Mouse (Mus musculus) frontal cortex, postnatal 25 days (tissue): Measurements from ENCODE around the gene Slc17a3.

ENCODE experiments used
- DNase-seq, 2 experiments: peaks; one replicate each; pipeline ENCODE4 v3.0.0; 2022; ENCODE audit warnings: low spot score in 2 of 2

Gene Slc17a3

GRCm38 (mm10) chr13:23839308-23839707 is at the start of gene Slc17a3:
Gene Slc17a3, plus strand, starts transcription at chr13:23839434.
- DNase-seq = no peak

- DNase-seq = peak in 1 of 2 experiments; percentile 7
Observed at GRCm38 (mm10) chr13:23792520-23792919, 46.7 kb upstream of the Slc17a3 start.

- DNase-seq = no peak
Observed at GRCm38 (mm10) chr13:23799405-23799804, 39.8 kb upstream of the Slc17a3 start.

- DNase-seq = no peak
Observed at GRCm38 (mm10) chr13:23804532-23804931, 34.7 kb upstream of the Slc17a3 start.

- DNase-seq = no peak
Observed at GRCm38 (mm10) chr13:23806422-23807052, 32.7 kb upstream of the Slc17a3 start, which contains the start of gene Slc17a2. Gene Slc17a2, plus strand, starts transcription at chr13:23806993.

DNA sequence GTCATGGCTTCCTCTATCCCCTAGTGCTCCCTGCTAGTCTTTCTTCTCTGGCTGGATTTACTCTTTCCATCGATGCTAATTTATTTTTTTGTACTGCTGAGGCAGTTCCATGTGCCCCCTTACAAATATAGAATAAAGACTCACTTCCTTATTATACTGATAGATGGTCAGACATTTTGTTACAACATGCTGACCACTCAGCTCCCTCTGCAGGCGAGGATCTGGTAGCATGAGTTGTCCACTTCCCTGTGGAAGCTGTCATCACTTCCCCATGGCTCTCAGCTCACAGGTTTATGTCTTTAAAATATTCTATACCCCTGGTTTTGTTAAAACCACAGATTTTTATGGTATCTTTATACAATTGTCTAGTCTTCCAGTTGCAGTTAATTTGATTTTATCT is 23.1 kb upstream of the Slc17a3 start:
- DNase-seq = no peak

DNA sequence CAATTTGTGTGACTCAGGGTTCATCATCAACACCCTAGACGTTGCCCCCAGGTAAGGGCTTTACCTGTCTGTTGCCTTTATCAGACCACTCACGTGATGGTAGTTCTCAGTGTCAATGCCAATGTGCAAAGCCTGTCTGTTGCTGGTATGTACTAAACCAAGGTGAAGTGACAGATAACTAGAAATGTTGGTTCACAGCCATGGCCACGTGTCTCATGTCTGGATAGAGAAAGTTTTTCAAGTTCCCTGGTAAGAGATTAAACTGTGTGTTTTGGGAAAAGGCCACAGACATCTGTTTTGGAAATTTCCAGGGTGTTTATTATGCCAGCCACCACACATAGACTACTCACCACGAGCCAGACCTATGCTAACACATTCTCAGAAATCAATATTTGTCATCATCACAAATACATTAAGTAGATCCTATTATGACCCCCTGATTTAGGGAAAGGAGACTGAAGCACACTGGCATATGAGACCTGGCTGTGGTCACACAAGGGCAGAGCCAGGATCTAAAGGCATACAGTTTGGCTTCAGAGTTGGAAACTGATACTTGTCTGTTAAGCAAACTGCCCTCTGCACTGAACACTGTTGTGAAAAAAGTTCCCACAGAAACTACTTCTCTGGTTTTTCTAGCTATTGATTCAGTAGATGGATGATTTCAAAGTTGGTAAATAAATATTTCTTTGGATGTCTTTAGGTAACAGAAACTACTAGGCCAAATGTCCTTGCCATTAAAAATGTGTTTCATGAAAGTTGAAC is 18.9 kb upstream of the Slc17a3 start:
- no peak for DNase-seq

DNA sequence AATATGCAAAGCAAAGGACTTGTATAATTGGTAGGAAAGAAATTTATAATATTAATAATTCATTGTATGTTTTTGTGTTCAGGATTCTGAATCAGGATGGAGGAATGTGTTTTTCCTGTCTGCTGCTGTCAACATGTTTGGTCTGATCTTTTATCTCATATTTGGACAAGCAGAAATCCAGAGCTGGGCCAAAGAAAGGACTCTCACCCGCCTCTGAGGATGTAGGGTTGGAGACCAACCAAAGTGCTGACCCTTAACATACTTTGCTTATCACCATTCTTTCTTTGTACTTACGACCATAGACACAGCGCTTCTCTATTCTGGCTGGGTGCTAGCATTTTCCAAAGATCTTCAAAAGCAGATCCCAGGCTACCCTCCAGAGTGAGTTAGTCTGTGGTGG is 17.0 kb upstream of the Slc17a3 start:
- no peak for DNase-seq

DNA sequence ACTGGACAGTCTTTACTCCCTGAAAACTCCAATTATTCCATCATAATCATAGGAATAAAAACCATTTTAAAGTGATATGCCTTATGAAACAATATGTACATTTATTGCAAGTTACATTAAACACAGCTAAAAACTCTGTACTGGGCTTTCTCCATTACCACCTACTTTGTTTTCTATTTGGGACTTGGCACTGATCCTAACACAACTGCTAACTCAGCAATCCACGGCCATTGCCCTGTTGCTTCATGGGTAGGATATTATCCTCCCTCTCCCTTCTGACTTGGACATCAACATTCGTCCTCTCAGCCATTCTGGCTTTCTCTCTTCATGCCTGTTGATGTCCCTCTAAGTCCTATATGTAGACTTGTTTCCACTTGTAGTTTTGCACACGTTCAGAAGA is 12.6 kb upstream of the Slc17a3 start:
- no peak for DNase-seq

- peak in 1 of 2 experiments; percentile 10 for DNase-seq
Observed at GRCm38 (mm10) chr13:23833053-23833452, 6.2 kb upstream of the Slc17a3 start.

GRCm38 (mm10) chr13:23834836-23835235 is 4.4 kb upstream of the Slc17a3 start:
- no peak for DNase-seq

DNA sequence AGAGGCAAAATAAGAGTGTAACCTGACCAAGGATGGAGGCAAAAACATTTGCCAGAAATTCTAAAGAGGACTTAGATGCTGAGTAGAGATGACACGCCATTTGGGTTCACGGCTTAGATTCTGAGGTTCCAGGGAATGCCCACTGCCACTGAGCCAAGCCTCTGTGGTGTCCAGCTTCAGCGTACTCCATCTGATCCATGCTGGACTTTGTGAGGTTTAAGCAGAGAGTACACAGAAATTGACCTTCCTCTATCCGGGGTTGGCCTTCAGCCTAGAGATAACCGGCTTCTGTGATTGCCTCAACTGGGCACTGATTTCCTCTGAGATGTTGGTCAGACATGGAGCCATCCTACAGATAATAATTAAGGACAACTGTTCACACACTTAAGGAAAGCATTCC is 2.6 kb upstream of the Slc17a3 start:
- no peak for DNase-seq

GRCm38 (mm10) chr13:23845851-23846250 is 6.6 kb downstream of the Slc17a3 start:
- DNase-seq = no peak

- no peak for DNase-seq
Observed at GRCm38 (mm10) chr13:23849299-23849698, 10.1 kb downstream of the Slc17a3 start.

GRCm38 (mm10) chr13:23856401-23856800 is 17.2 kb downstream of the Slc17a3 start:
- no peak for DNase-seq

DNA sequence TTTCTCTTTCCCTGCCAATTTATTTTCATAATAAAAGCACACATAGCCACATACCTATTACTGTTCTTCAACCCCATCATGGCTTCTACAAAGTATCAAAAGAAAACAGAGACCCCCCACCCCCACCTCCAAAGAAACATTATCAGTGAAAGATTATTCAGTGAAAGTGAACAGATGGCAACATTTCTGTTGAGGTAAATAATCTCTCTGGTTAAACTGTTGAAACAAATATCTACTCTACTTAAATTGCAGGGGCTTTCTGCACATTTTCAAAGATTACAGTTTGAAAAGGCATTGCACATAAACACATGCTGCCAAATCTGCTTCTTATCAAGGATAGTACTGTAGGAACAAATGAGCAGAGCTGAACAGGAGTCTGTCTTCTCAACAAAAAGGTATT is 22.6 kb downstream of the Slc17a3 start:
- DNase-seq = no peak

- DNase-seq = no peak
Observed at GRCm38 (mm10) chr13:23864711-23865110, 25.5 kb downstream of the Slc17a3 start.

GRCm38 (mm10) chr13:23866086-23866710 is 27.0 kb downstream of the Slc17a3 start:
- no peak for DNase-seq

DNA sequence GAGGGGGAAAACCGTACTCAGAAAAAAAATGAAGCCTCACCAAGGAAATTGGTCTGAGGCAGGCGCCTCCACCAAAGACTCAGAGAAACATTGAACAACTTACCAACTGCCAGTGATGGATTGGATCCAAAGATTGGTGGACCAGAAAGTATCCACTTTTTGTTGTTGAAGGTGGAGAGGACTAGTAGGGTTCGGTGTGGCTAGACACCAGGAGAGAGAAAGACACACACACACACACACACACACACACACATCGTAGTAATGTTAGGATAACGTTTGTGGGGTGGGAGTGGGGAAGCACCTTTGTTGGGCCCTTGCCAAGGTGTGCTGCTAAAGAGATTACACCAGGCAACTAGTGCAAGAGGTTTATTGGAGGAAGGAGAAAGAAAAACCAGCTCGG is 27.8 kb downstream of the Slc17a3 start:
- DNase-seq = no peak

GRCm38 (mm10) chr13:23867405-23867804 is 28.2 kb downstream of the Slc17a3 start, which contains the start of gene Slc17a1:
Gene Slc17a1, plus strand, starts transcription at chr13:23867750.
- no peak for DNase-seq

DNA sequence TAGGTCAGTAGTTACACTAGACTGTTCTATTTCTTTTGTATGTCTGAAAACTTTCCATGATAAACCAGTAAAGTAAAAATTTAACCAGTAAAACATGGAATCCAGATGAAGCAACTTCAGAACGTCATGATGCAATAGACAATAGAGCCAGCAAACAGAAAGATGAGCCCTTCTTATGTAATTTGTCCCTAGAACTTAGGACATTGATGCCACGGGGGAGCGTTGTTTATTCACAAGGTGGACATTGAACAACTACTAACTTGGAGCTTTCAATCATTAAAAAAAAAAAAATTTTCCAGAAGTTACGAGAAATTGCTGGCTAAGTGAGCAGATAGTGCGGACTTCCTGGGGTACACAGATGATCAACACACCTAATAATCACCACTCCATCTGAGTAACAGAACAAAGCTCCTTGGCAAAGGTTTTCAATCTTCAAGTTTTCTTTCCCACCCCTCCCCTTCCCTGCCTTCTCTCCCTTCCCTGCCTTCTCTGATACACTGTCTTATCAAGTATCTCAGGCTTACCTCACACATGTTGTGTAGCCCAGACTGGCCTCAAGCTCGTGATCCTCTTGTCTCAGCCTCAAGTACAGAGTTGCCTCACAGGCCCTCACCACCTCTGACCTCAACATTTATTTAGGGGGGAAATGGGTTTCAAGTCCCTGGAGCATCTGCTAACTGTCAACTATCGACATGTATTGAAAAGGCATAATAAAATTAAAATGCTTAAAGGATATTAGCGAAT is 29.7 kb downstream of the Slc17a3 start:
- no peak for DNase-seq

GRCm38 (mm10) chr13:23869996-23870395 is 30.8 kb downstream of the Slc17a3 start:
- no peak for DNase-seq
